Comparison of ENCODE assay signal across 19 mouse cellular contexts in the genomic region with DNA sequence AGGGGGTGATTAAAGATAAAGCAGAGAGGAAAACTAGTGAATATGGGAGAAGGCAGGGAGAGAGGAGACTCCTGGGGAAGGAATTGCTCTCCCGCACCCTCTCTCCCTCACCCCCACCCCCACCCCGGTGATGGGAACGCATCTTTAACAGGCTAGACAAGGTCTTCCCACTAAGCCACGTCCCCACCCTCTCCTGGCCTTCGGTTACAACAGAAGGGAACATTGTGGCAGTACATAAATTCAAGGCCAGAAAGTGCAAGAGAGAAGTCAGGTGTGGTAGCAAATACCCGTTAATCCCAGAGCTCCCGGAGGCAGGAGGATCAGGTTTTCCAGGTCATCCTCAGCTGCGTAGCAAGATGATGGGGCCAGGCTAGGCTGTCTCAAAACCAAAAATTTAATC.
"Had no signal": no experiment of that assay in that cellular context is flagged by ENCODE, and none has a peak within 500 bp of the region (broad histone marks: within the 10 kb centered on the region; RNA-seq: fewer than 3 reads in every experiment).

No protein-coding gene starts in this region.

- DNase-seq: kidney, adult 2 months; layer of hippocampus, postnatal 36 days; lung, adult 2 months; lung, postnatal 14 days; lung, postnatal 4 days; retina, postnatal 1 day; right cerebral cortex, postnatal 25 days; thymus, adult 18-20 months; thymus, postnatal 36 days had no signal

- H3K4me1 ChIP-seq: limb, embryonic 12.5 days; limb, embryonic 15.5 days; midbrain, embryonic 12.5 days; midbrain, embryonic 15.5 days; neural tube, embryonic 13.5 days had no signal

- ATAC-seq: midbrain, embryonic 15.5 days had no signal

- H3K27ac ChIP-seq: kidney, postnatal 0 days; layer of hippocampus, adult 2 months; left cerebral cortex, adult 2 months; limb, embryonic 12.5 days; limb, embryonic 15.5 days; liver, embryonic 12.5 days; midbrain, embryonic 12.5 days; midbrain, embryonic 15.5 days; neural tube, embryonic 13.5 days had no signal

- H3K4me3 ChIP-seq: layer of hippocampus, adult 2 months; left cerebral cortex, adult 2 months; limb, embryonic 12.5 days; limb, embryonic 15.5 days; liver, embryonic 12.5 days; midbrain, embryonic 12.5 days; midbrain, embryonic 15.5 days; myocyte; neural tube, embryonic 13.5 days had no signal

- H3K36me3 ChIP-seq: limb, embryonic 12.5 days; limb, embryonic 15.5 days; liver, embryonic 12.5 days; midbrain, embryonic 12.5 days; midbrain, embryonic 15.5 days; neural tube, embryonic 13.5 days had no signal

- H3K27me3 ChIP-seq: limb, embryonic 12.5 days; limb, embryonic 15.5 days; liver, embryonic 12.5 days; midbrain, embryonic 12.5 days; midbrain, embryonic 15.5 days; neural tube, embryonic 13.5 days had no signal

- H3K9ac ChIP-seq: limb, embryonic 12.5 days; limb, embryonic 15.5 days; liver, embryonic 12.5 days; midbrain, embryonic 12.5 days; midbrain, embryonic 15.5 days; neural tube, embryonic 13.5 days had no signal

- H3K4me2 ChIP-seq: limb, embryonic 12.5 days; limb, embryonic 15.5 days; liver, embryonic 12.5 days; midbrain, embryonic 12.5 days; midbrain, embryonic 15.5 days; neural tube, embryonic 13.5 days had no signal

- H3K9me3 ChIP-seq: limb, embryonic 12.5 days; limb, embryonic 15.5 days; liver, embryonic 12.5 days; midbrain, embryonic 12.5 days; midbrain, embryonic 15.5 days; neural tube, embryonic 13.5 days had no signal
